Mouse (Mus musculus) olfactory bulb, adult 2 months (tissue): Measurements from ENCODE around the gene Gm13271.
"Not testable (repeated sequence)": the region's sequence is repeated elsewhere in the genome, so short reads cannot be mapped to it uniquely, and the experiment has no call there.

Source experiments
- CTCF ChIP-seq: fragments of 200-500 bp; IDR thresholded peaks from 2 replicates; pipeline ENCODE4 v1.5.1; 2012; ENCODE audit warnings: low read depth, mild to moderate bottlenecking, low read length, moderate library complexity; ENCODE audit not compliant: insufficient read depth
- POLR2A ChIP-seq: fragments of 200-500 bp; IDR thresholded peaks from 2 replicates; pipeline ENCODE4 v1.6.1; 2012; ENCODE audit warnings: mild to moderate bottlenecking, low read depth, low read length, moderate library complexity; ENCODE audit not compliant: insufficient read depth

- not testable (repeated sequence) for TF ChIP-seq POLR2A, CTCF
Measured at GRCm38 (mm10) chr4:88763384-88764018, 8.8 kb downstream of the Gm13271 start.
